Mouse (Mus musculus) midbrain, embryonic 11.5 days (tissue): ENCODE data around the gene Gmfg. TPM values are rescaled to one million over a fixed set of nuclear protein-coding genes. Genes with fewer than 3 reads are reported as not detected.
A peak's percentile ranks its signal among the peaks of the same experiment; 100 is the strongest.

Experiments used
- ATAC-seq: fragments of 200-750 bp; cut with Nextera tagmentation; 2 replicates; pipeline ENCODE4 v1.8.0; 2017; ENCODE audit warnings: moderate TSS enrichment, moderate library complexity; ENCODE audit not compliant: low FRiP score
- DNase-seq: peaks from one replicate; pipeline ENCODE4 v3.0.0; 2015; ENCODE audit warnings: low spot score; ENCODE audit errors: missing footprints
- H3K27ac ChIP-seq: fragments of 300-500 bp; sonication (generic); 2 replicates; pipeline ENCODE4 v1.5.1; 2014; ENCODE audit warnings: low read depth, low read length
- H3K27me3 ChIP-seq: fragments of 300-500 bp; sonication (generic); 2 replicates; pipeline ENCODE4 v1.6.1; 2014; ENCODE audit warnings: mild to moderate bottlenecking, low read length, moderate library complexity, mixed read lengths; ENCODE audit not compliant: control insufficient read depth, insufficient read depth
- H3K36me3 ChIP-seq: fragments of 300-500 bp; sonication (generic); 2 replicates; pipeline ENCODE4 v1.6.1; 2014; ENCODE audit warnings: mild to moderate bottlenecking, low read length, moderate library complexity, mixed read lengths; ENCODE audit not compliant: control insufficient read depth, insufficient read depth
- H3K4me1 ChIP-seq: fragments of 300-500 bp; sonication (generic); 2 replicates; pipeline ENCODE4 v1.6.1; 2014; ENCODE audit warnings: low read length; ENCODE audit not compliant: control insufficient read depth, insufficient read depth
- H3K4me2 ChIP-seq: fragments of 300-500 bp; sonication (generic); 2 replicates; pipeline ENCODE4 v1.6.1; 2014; ENCODE audit warnings: mild to moderate bottlenecking, moderate library complexity
- H3K4me3 ChIP-seq: fragments of 300-500 bp; sonication (generic); 2 replicates; pipeline ENCODE4 v1.5.1; 2014; ENCODE audit warnings: low read depth, low read length
- H3K9ac ChIP-seq: fragments of 300-500 bp; sonication (generic); 2 replicates; pipeline ENCODE4 v1.6.1; 2014; ENCODE audit warnings: low read length
- H3K9me3 ChIP-seq: fragments of 300-500 bp; sonication (generic); 2 replicates; pipeline ENCODE4 v1.6.1; 2016; ENCODE audit warnings: low read length; ENCODE audit not compliant: control insufficient read depth
- WGBS: fragments of 180-500 bp; shearing (Covaris S2); extraction: QIAGEN DNeasy Blood & Tissue Kit; methylation state at CpG from one replicate; pipeline ENCODE4 v1.1.7; 2014; 5-methylcytosine and 5-hydroxymethylcytosine counted together
- polyA plus RNA-seq: library from polyadenylated mRNA; unstranded; fragments of >200 nt; fragmentation: Nextera tagmentation; extraction: Ambion mirVana; gene quantifications from 2 replicates; pipeline ENCODE4 v1.2.1, GENCODE M21; 2014

Gene Gmfg
- polyA plus RNA-seq, 1 experiment from 2014 or later: 7.5 TPM

GRCm38 (mm10) chr7:28432252-28432651, 5.0 kb upstream of the Gmfg start:
- H3K27me3 ChIP-seq: no peaks in the 10 kb centered on the region
- no peak overlapping the region for H3K4me3 ChIP-seq
- H3K9me3 ChIP-seq: no peaks in the 10 kb centered on the region
- H3K36me3 ChIP-seq: no peaks in the 10 kb centered on the region
- H3K4me1 ChIP-seq: peaks cover 14% of the 10 kb centered on the region
- DNase-seq (no peak), ATAC-seq (no peak)
- no peak overlapping the region for H3K4me2 ChIP-seq
- H3K27ac ChIP-seq: no peak overlapping the region
- H3K9ac ChIP-seq: no peak overlapping the region
- 94% methylated on average over 2 of the region's 2 CpGs for WGBS

DNA sequence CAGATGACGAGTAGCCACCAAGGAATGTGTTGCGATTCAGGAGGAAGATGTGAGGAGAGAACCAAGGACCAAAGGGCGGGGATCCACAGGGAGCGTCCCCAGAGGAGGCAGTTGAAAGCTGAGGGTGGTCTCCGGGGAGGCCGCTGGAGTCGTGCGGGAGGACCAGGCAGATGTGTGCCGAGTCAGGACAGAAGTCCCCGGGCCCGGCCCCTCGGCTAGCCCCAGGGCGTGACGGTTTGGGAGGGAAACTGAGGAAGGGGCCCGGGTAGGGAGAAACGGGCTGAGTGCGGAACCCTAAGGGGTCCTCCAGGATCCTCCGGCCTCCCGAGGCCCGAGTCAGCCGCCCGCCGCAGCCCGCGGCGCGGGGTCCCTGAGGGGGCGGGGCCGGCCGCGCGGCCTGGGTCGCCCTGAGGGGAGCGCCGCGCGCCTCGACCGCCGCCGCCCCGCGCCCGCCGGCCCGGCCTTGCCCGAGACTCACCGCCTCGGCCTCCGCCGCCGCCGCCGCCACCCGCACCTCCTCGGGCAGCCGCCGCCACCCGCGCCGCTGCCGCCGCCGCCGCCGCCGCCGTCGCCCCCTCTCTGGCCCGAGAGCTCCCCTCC, 1.5 kb upstream of the Gmfg start:
- Histone ChIP-seq H3K36me3 (no peaks in the 10 kb centered on the region), H3K27ac (no peak overlapping the region), H3K9me3 (no peaks in the 10 kb centered on the region), H3K9ac (peak overlapping the region; percentile 94), H3K4me1 (peaks cover 17% of the 10 kb centered on the region), H3K27me3 (no peaks in the 10 kb centered on the region), H3K4me2 (peak overlapping the region; percentile 83), H3K4me3 (peak overlapping the region; percentile 92)
- WGBS: 0% methylated on average over 22 of the region's 70 CpGs
- ATAC-seq (peak; percentile 66), DNase-seq (peak; percentile 92)

- peaks cover 17% of the 10 kb centered on the region for H3K4me1 ChIP-seq
- no peaks in the 10 kb centered on the region for H3K27me3 ChIP-seq
- DNase-seq: peak; percentile 100
- ATAC-seq: peak; percentile 99
- H3K4me3 ChIP-seq: peak overlapping the region; percentile 92
- no peak overlapping the region for H3K27ac ChIP-seq
- peak overlapping the region; percentile 83 for H3K4me2 ChIP-seq
- WGBS: 0% methylated on average over 54 of the region's 64 CpGs
- peak overlapping the region; percentile 94 for H3K9ac ChIP-seq
- no peaks in the 10 kb centered on the region for H3K9me3 ChIP-seq
- no peaks in the 10 kb centered on the region for H3K36me3 ChIP-seq
These were observed 859 bp upstream of the Gmfg start for GRCm38 (mm10) chr7:28436271-28436904.

GRCm38 (mm10) chr7:28437964-28438363, 717 bp downstream of the Gmfg start:
- ATAC-seq: no peak

DNA sequence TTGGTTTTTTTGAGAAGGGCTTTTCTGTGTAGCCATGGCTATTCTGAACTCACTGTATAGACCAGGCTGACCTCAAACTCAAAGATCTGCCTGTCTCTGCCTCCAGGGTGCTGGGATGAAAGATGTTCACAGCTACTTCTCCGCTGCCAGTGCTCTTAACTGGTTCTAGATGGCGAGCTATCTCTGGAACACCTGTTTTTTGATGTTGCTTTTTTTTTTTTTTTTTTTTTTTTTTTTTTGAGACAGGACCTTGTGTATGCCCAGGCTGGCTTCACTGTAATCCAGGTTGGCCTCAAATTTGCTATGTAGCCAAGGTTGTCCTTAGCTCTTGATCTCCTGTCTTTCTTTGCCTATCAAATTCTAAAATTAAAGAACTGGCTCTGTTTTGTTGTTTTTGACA, 1.5 kb downstream of the Gmfg start:
- H3K4me3 ChIP-seq: no peak overlapping the region
- peak; percentile 51 for DNase-seq
- H3K4me2 ChIP-seq: no peak overlapping the region
- ATAC-seq: no peak
- no peak overlapping the region for H3K9ac ChIP-seq
- WGBS: 80% methylated on average over 2 of the region's 2 CpGs
- no peaks in the 10 kb centered on the region for H3K9me3 ChIP-seq
- H3K27me3 ChIP-seq: no peaks in the 10 kb centered on the region
- H3K4me1 ChIP-seq: peaks cover 14% of the 10 kb centered on the region
- no peak overlapping the region for H3K27ac ChIP-seq
- H3K36me3 ChIP-seq: no peaks in the 10 kb centered on the region

More at GRCm38 (mm10) chr7:28437964-28438363, 717 bp downstream of the Gmfg start:
- peak; percentile 75 for DNase-seq
- Histone ChIP-seq H3K4me3 (no peak overlapping the region), H3K36me3 (no peaks in the 10 kb centered on the region), H3K4me2 (no peak overlapping the region), H3K27me3 (no peaks in the 10 kb centered on the region), H3K27ac (no peak overlapping the region), H3K9ac (no peak overlapping the region), H3K4me1 (peaks cover 17% of the 10 kb centered on the region), H3K9me3 (no peaks in the 10 kb centered on the region)

DNA sequence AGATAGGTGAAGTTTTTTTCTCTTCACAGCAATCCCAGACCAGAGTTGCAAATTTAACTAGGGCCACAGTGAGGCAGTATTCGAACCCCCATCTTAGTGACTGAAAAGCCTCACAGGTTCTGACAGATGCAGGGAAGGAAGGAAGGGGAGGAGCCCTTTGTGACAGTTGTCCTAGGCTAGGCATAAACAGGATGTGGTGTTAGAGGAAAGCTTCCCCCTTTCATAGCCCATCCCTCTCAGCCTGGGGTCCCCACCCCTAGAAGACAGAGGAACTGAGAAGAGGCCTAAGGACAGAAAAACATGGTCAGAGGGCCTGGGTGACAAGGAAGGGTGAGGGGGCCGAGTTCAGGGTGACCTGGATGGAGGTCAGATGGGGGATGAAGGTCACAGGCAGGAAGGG, 3.5 kb downstream of the Gmfg start:
- Histone ChIP-seq H3K27ac (no peak overlapping the region), H3K4me2 (no peak overlapping the region), H3K27me3 (peaks cover 2% of the 10 kb centered on the region; the same call in 1 of the 2 replicates), H3K4me1 (peaks cover 3% of the 10 kb centered on the region; the same call in 1 of the 2 replicates), H3K9me3 (no peaks in the 10 kb centered on the region), H3K9ac (no peak overlapping the region), H3K36me3 (no peaks in the 10 kb centered on the region), H3K4me3 (no peak overlapping the region)
- WGBS: 56% methylated on average over 2 of the region's 2 CpGs
- ATAC-seq (no peak), DNase-seq (peak; percentile 81)

GRCm38 (mm10) chr7:28441776-28442485, 4.7 kb downstream of the Gmfg start:
- H3K4me2 ChIP-seq: no peak overlapping the region
- DNase-seq: no peak
- WGBS: 86% methylated on average over 12 of the region's 14 CpGs
- H3K9ac ChIP-seq: no peak overlapping the region
- no peaks in the 10 kb centered on the region for H3K9me3 ChIP-seq
- H3K27me3 ChIP-seq: peaks cover 4% of the 10 kb centered on the region; the same call in 1 of the 2 replicates
- no peaks in the 10 kb centered on the region for H3K36me3 ChIP-seq
- no peak overlapping the region for H3K4me3 ChIP-seq
- H3K4me1 ChIP-seq: peaks cover 3% of the 10 kb centered on the region; the same call in 1 of the 2 replicates
- H3K27ac ChIP-seq: no peak overlapping the region; the same call in 1 of the 2 replicates
- no peak for ATAC-seq

GRCm38 (mm10) chr7:28442688-28443087, 5.4 kb downstream of the Gmfg start:
- Histone ChIP-seq H3K36me3 (no peaks in the 10 kb centered on the region), H3K4me3 (no peak overlapping the region), H3K4me1 (peaks cover 5% of the 10 kb centered on the region; the same call in 1 of the 2 replicates), H3K27me3 (peaks cover 4% of the 10 kb centered on the region; the same call in 1 of the 2 replicates), H3K9me3 (no peaks in the 10 kb centered on the region), H3K9ac (no peak overlapping the region; the same call in 1 of the 2 replicates), H3K4me2 (no peak overlapping the region), H3K27ac (no peak overlapping the region)
- WGBS: 31% methylated on average over 4 of the region's 4 CpGs
- ATAC-seq: no peak
- no peak for DNase-seq
